ENCODE assay signal across 25 mouse cellular contexts in genomic region chr14:118057696-118058580, GRCm38 (mm10). TPM values are rescaled to one million over a fixed set of nuclear protein-coding genes. Genes with fewer than 3 reads are reported as not detected.
A peak's percentile ranks its signal among the peaks of the same experiment; 100 is the strongest.
DNase-seq lines count a peak whose midpoint lies in the region; ATAC-seq lines count a peak whose summit lies in the region.
"Had no signal": no experiment of that assay in that cellular context is flagged by ENCODE, and none has a peak within 500 bp of the region (broad histone marks: within the 10 kb centered on the region; RNA-seq: fewer than 3 reads in every experiment).

No protein-coding gene starts in this region.

- ATAC-seq in lung, embryonic 16.5 days (ENCODE audit: low read depth), result peak; percentile 83
- peak; percentile 77 for ATAC-seq in intestine, embryonic 15.5 days
- no peak for ATAC-seq in kidney, embryonic 16.5 days (ENCODE audit: low FRiP score, low TSS enrichment)
- ATAC-seq: hindbrain, embryonic 16.5 days had no signal

- no peaks in the 10 kb centered on the region for H3K27me3 ChIP-seq in lung, embryonic 16.5 days (ENCODE audit: control insufficient read depth, insufficient read depth, low read depth, low read length)
- H3K27me3 ChIP-seq in intestine, embryonic 15.5 days (replicated peaks), result no peaks in the 10 kb centered on the region
- no peaks in the 10 kb centered on the region for H3K27me3 ChIP-seq in kidney, embryonic 16.5 days (ENCODE audit: insufficient read depth, low read length)
- H3K27me3 ChIP-seq: embryonic facial prominence, embryonic 12.5 days; liver, embryonic 13.5 days had no signal

- no peak for DNase-seq in lung, postnatal 10 days
- peak; percentile 13 to 57 for DNase-seq in lung, postnatal 4 days
- no peak for DNase-seq in thymus, adult 18-20 months
- DNase-seq in neural tube, embryonic 10.5 days (ENCODE audit: extremely low spot score, low spot score), result no peak
- DNase-seq: adrenal gland, postnatal 10 days; B cell, adult 2 months; cerebellum, adult 2 months; cerebellum, postnatal 25 days; gastrocnemius, adult 2 months; kidney, adult 18-20 months; liver, embryonic 13.5 days; lung, embryonic 14.5 days; midbrain, embryonic 14.5 days; right cerebral cortex, postnatal 14 days; thymus, postnatal 25 days had no signal

- H3K4me1 ChIP-seq in lung, embryonic 16.5 days (replicated peaks; ENCODE audit: control insufficient read depth, insufficient read depth, low read length), result no peaks in the 10 kb centered on the region
- no peaks in the 10 kb centered on the region for H3K4me1 ChIP-seq in intestine, embryonic 15.5 days (replicated peaks)
- H3K4me1 ChIP-seq in kidney, embryonic 16.5 days (ENCODE audit: insufficient read depth, low read length), result no peaks in the 10 kb centered on the region
- H3K4me1 ChIP-seq: embryonic facial prominence, embryonic 12.5 days; heart, embryonic 10.5 days; liver, embryonic 13.5 days; neural tube, embryonic 12.5 days had no signal

- H3K4me2 ChIP-seq in lung, embryonic 16.5 days (ENCODE audit: low read depth, low read length), result no peak overlapping the region
- no peak overlapping the region for H3K4me2 ChIP-seq in intestine, embryonic 15.5 days (replicated peaks)
- no peak overlapping the region for H3K4me2 ChIP-seq in kidney, embryonic 16.5 days (replicated peaks; ENCODE audit: low read depth, low read length)
- H3K4me2 ChIP-seq: embryonic facial prominence, embryonic 12.5 days; forebrain, embryonic 12.5 days; liver, embryonic 13.5 days; lung, embryonic 14.5 days; neural tube, embryonic 12.5 days had no signal

- 0 out of 2 replicates have a peak overlapping the region, but pooled peaks have one; percentile 20 for H3K27ac ChIP-seq in lung, embryonic 16.5 days (ENCODE audit: low read length)
- H3K27ac ChIP-seq in intestine, embryonic 15.5 days, result no peak overlapping the region
- H3K27ac ChIP-seq in kidney, embryonic 16.5 days (ENCODE audit: low read length), result no peak overlapping the region
- H3K27ac ChIP-seq: embryonic facial prominence, embryonic 12.5 days; forebrain, embryonic 12.5 days; gastrocnemius, adult 2 months; heart, embryonic 10.5 days; kidney, postnatal 0 days; left cerebral cortex, adult 2 months; liver, embryonic 13.5 days; neural tube, embryonic 12.5 days had no signal

- 67% methylated on average over 25 of the region's 25 CpGs for WGBS in lung, embryonic 16.5 days
- 76% methylated on average over 25 of the region's 25 CpGs for WGBS in intestine, embryonic 15.5 days
- 85% methylated on average over 25 of the region's 25 CpGs for WGBS in kidney, embryonic 16.5 days

- no peak overlapping the region for H3K9ac ChIP-seq in lung, embryonic 16.5 days (ENCODE audit: low read length)
- H3K9ac ChIP-seq in intestine, embryonic 15.5 days, result no peak overlapping the region
- no peak overlapping the region for H3K9ac ChIP-seq in kidney, embryonic 16.5 days (replicated peaks; ENCODE audit: low read length)
- H3K9ac ChIP-seq: embryonic facial prominence, embryonic 12.5 days; forebrain, embryonic 12.5 days; liver, embryonic 13.5 days; lung, embryonic 14.5 days; neural tube, embryonic 12.5 days had no signal

- no peak overlapping the region for H3K4me3 ChIP-seq in lung, embryonic 16.5 days (ENCODE audit: low read length)
- no peak overlapping the region for H3K4me3 ChIP-seq in intestine, embryonic 15.5 days (replicated peaks)
- no peak overlapping the region for H3K4me3 ChIP-seq in kidney, embryonic 16.5 days (ENCODE audit: low read length)
- H3K4me3 ChIP-seq: embryonic facial prominence, embryonic 12.5 days; forebrain, embryonic 12.5 days; gastrocnemius, adult 2 months; heart, embryonic 10.5 days; left cerebral cortex, adult 2 months; liver, embryonic 13.5 days; neural tube, embryonic 12.5 days had no signal

- H3K36me3 ChIP-seq in lung, embryonic 16.5 days (ENCODE audit: control insufficient read depth, insufficient read depth, low read length), result no peaks in the 10 kb centered on the region
- no peaks in the 10 kb centered on the region for H3K36me3 ChIP-seq in intestine, embryonic 15.5 days
- H3K36me3 ChIP-seq in kidney, embryonic 16.5 days (ENCODE audit: insufficient read depth, low read length), result no peaks in the 10 kb centered on the region
- H3K36me3 ChIP-seq: embryonic facial prominence, embryonic 12.5 days; forebrain, embryonic 12.5 days; heart, embryonic 10.5 days; liver, embryonic 13.5 days; neural tube, embryonic 12.5 days had no signal

- H3K9me3 ChIP-seq in lung, embryonic 16.5 days (ENCODE audit: control insufficient read depth, low read length), result no peaks in the 10 kb centered on the region
- H3K9me3 ChIP-seq in intestine, embryonic 15.5 days, result no peaks in the 10 kb centered on the region
- no peaks in the 10 kb centered on the region for H3K9me3 ChIP-seq in kidney, embryonic 16.5 days (ENCODE audit: low read length)
- H3K9me3 ChIP-seq: embryonic facial prominence, embryonic 12.5 days; forebrain, embryonic 12.5 days; heart, embryonic 10.5 days; liver, embryonic 13.5 days; neural tube, embryonic 12.5 days had no signal

RNA-seq across cellular contexts. Expression of gene Dct, which starts 5.9 kb away (rescaled TPM):
- polyA plus RNA-seq in lung, embryonic 16.5 days (2015; fragmentation: Nextera tagmentation; extraction: Ambion mirVana), result 0.70 and 0.79 TPM in 2 replicates
- 1.4 and 1.5 TPM in 2 replicates for polyA plus RNA-seq in intestine, embryonic 15.5 days (2015; fragmentation: Nextera tagmentation; extraction: Ambion mirVana)
- 0.76 and 1.2 TPM in 2 replicates for polyA plus RNA-seq in kidney, embryonic 16.5 days (2015; fragmentation: Nextera tagmentation; extraction: Ambion mirVana)

Comparison
In these comparisons a context has a peak if more than half of its experiments do, and no peak if none do; other contexts are left out.
1. DNase-seq: peak in lung, postnatal 4 days (2 of 2); none in lung, postnatal 10 days (single experiment), thymus, adult 18-20 months (0 of 2) and neural tube, embryonic 10.5 days (single experiment).